Mouse (Mus musculus): ENCODE data around the gene Adamts13.

- TF ChIP-seq CTCF (IDR thresholded peaks at IDR 0.05; ENCODE audit: control insufficient read depth, insufficient read depth, insufficient read length) = no peak
- no peak for TF ChIP-seq MAX (IDR thresholded peaks at IDR 0.05)
- TF ChIP-seq USF1 (IDR thresholded peaks at IDR 0.05; ENCODE audit: low read depth) = no peak
- no peak for TF ChIP-seq MYOG (IDR thresholded peaks at IDR 0.05; ENCODE audit: control insufficient read depth, extremely low read depth, insufficient read length)
These were observed 40.5 kb upstream of the Adamts13 start for GRCm38 (mm10) chr2:26932473-26933303.
